In genomic region chr9:108596998-108597764, GRCm38 (mm10) we compare ENCODE assay signal across 8 mouse cellular contexts. TPM values are rescaled to one million over a fixed set of nuclear protein-coding genes. Genes with fewer than 3 reads are reported as not detected.
DNase-seq lines count a peak whose midpoint lies in the region; ATAC-seq and TF ChIP-seq lines count a peak whose summit lies in the region.

P4htm (minus strand) TSS chr9:108597667.

- ATAC-seq in midbrain, postnatal 0 days (ENCODE audit: low FRiP score) = peak; percentile 89

- H3K4me3 ChIP-seq in embryonic facial prominence, embryonic 10.5 days = peak within 1 kb of the TSS; percentile 76
- H3K4me3 ChIP-seq in heart, adult 2 months = peak within 1 kb of the TSS; percentile 81
- H3K4me3 ChIP-seq in kidney, adult 2 months (ENCODE audit: insufficient read depth, low read depth, low read length) = peak within 1 kb of the TSS; percentile 60
- peak within 1 kb of the TSS; percentile 61 for H3K4me3 ChIP-seq in liver, adult 2 months (ENCODE audit: insufficient read depth, low read depth, low read length)
- H3K4me3 ChIP-seq in midbrain, postnatal 0 days (ENCODE audit: low read depth, low read length) = peak within 1 kb of the TSS; percentile 74

- no peaks in the 10 kb centered on the region for H3K9me3 ChIP-seq in embryonic facial prominence, embryonic 10.5 days
- no peaks in the 10 kb centered on the region for H3K9me3 ChIP-seq in midbrain, postnatal 0 days (ENCODE audit: low read length)

- 3% methylated on average over 69 of the region's 69 CpGs for WGBS in embryonic facial prominence, embryonic 10.5 days
- WGBS in heart, adult 2 months = 4% methylated on average over 68 of the region's 69 CpGs
- WGBS in kidney, adult 2 months = 5% methylated on average over 69 of the region's 69 CpGs
- WGBS in liver, adult 2 months = 9% methylated on average over 69 of the region's 69 CpGs
- under 1% methylated on average over 62 of the region's 69 CpGs for WGBS in midbrain, postnatal 0 days

- peak; percentile 50 for TF ChIP-seq CTCF in heart, adult 2 months (IDR thresholded peaks at IDR 0.05)
- TF ChIP-seq CTCF in kidney, adult 2 months (conservative IDR thresholded peaks at IDR 0.05; ENCODE audit: insufficient read depth, insufficient read length, low read depth, low read length) = no peak
- no peak for TF ChIP-seq CTCF in liver, adult 2 months (IDR thresholded peaks at IDR 0.05; ENCODE audit: low read depth, low read length)
- no peak for TF ChIP-seq CTCF in midbrain, postnatal 0 days (IDR thresholded peaks at IDR 0.05)

- H3K27ac ChIP-seq in embryonic facial prominence, embryonic 10.5 days (replicated peaks) = peak within 1 kb of the TSS; percentile 78
- H3K27ac ChIP-seq in heart, adult 2 months = peak within 1 kb of the TSS; percentile 73
- H3K27ac ChIP-seq in kidney, adult 2 months (ENCODE audit: insufficient read depth, low read depth, low read length) = no peak within 1 kb of the TSS
- no peak within 1 kb of the TSS for H3K27ac ChIP-seq in liver, adult 2 months (replicated peaks; ENCODE audit: insufficient read depth, low read depth, low read length)
- peak within 1 kb of the TSS; percentile 85 for H3K27ac ChIP-seq in midbrain, postnatal 0 days (ENCODE audit: low read depth, low read length)

- peaks cover 7% of the 10 kb centered on the region for H3K36me3 ChIP-seq in embryonic facial prominence, embryonic 10.5 days (replicated peaks)
- H3K36me3 ChIP-seq in heart, adult 2 months (ENCODE audit: control insufficient read depth, insufficient read depth, low read length) = no peaks in the 10 kb centered on the region
- no peaks in the 10 kb centered on the region for H3K36me3 ChIP-seq in kidney, adult 2 months (ENCODE audit: control insufficient read depth, insufficient read depth, low read length)
- H3K36me3 ChIP-seq in liver, adult 2 months (ENCODE audit: control insufficient read depth, insufficient read depth, low read length) = no peaks in the 10 kb centered on the region
- H3K36me3 ChIP-seq in midbrain, postnatal 0 days (ENCODE audit: insufficient read depth, low read length) = no peaks in the 10 kb centered on the region; the same call in 1 of the 2 replicates
- H3K36me3 ChIP-seq in splenic B cell, adult 2 months (ENCODE audit: control insufficient read depth, insufficient read depth, low read length, poor library complexity, severe bottlenecking) = no peaks in the 10 kb centered on the region

- peak within 1 kb of the TSS; percentile 83 for H3K9ac ChIP-seq in heart, adult 2 months (ENCODE audit: low read depth, low read length)
- H3K9ac ChIP-seq in liver, adult 2 months (ENCODE audit: low read depth, low read length) = peak within 1 kb of the TSS; percentile 52
- H3K9ac ChIP-seq in midbrain, postnatal 0 days (replicated peaks; ENCODE audit: low read length, poor library complexity, severe bottlenecking) = peak within 1 kb of the TSS; percentile 87

- peaks cover 20% of the 10 kb centered on the region for H3K4me1 ChIP-seq in embryonic facial prominence, embryonic 10.5 days
- peaks cover 3% of the 10 kb centered on the region for H3K4me1 ChIP-seq in heart, adult 2 months (ENCODE audit: control insufficient read depth, insufficient read depth, low read length)
- no peaks in the 10 kb centered on the region for H3K4me1 ChIP-seq in kidney, adult 2 months (ENCODE audit: control insufficient read depth, insufficient read depth, low read length)
- H3K4me1 ChIP-seq in liver, adult 2 months (ENCODE audit: control insufficient read depth, insufficient read depth, low read length) = peaks cover 7% of the 10 kb centered on the region
- H3K4me1 ChIP-seq in midbrain, postnatal 0 days (ENCODE audit: insufficient read depth, low read length) = no peaks in the 10 kb centered on the region

- intact Hi-C loops in heart, adult 2 months (cut with DNase I) = no loop called here

- peaks cover 3% of the 10 kb centered on the region; the same call in 1 of the 2 replicates for H3K27me3 ChIP-seq in embryonic facial prominence, embryonic 10.5 days (replicated peaks; ENCODE audit: low read depth, poor library complexity, severe bottlenecking)
- H3K27me3 ChIP-seq in heart, adult 2 months (ENCODE audit: control insufficient read depth, insufficient read depth, low read length) = no peaks in the 10 kb centered on the region
- no peaks in the 10 kb centered on the region for H3K27me3 ChIP-seq in kidney, adult 2 months (replicated peaks; ENCODE audit: control insufficient read depth, insufficient read depth, low read length)
- 0 out of 2 replicates have a peak, but pooled peaks cover 3% of the 10 kb centered on the region for H3K27me3 ChIP-seq in liver, adult 2 months (ENCODE audit: control insufficient read depth, insufficient read depth, low read length)
- H3K27me3 ChIP-seq in midbrain, postnatal 0 days (ENCODE audit: insufficient read depth, low read length) = no peaks in the 10 kb centered on the region
- no peaks in the 10 kb centered on the region for H3K27me3 ChIP-seq in splenic B cell, adult 2 months (ENCODE audit: control insufficient read depth, insufficient read depth, low read length, poor library complexity, severe bottlenecking)

- no peak for TF ChIP-seq EP300 in heart, adult 2 months (IDR thresholded peaks at IDR 0.05; ENCODE audit: insufficient read depth, low read depth, low read length)

- peak within 1 kb of the TSS; percentile 94 for H3K4me2 ChIP-seq in midbrain, postnatal 0 days (ENCODE audit: low read depth, low read length, poor library complexity, severe bottlenecking)

- H3K79me2 ChIP-seq in heart, adult 2 months (replicated peaks; ENCODE audit: control insufficient read depth, insufficient read depth, low read length) = no peaks in the 10 kb centered on the region
- no peaks in the 10 kb centered on the region for H3K79me2 ChIP-seq in liver, adult 2 months (ENCODE audit: control insufficient read depth, insufficient read depth, low read length)

- DNase-seq in layer of hippocampus, adult 11-12 months (ENCODE audit: low spot score) = peak; percentile 78
- DNase-seq in layer of hippocampus, adult 9-10 months (ENCODE audit: low spot score) = no peak
- peak; percentile 74 for DNase-seq in embryonic facial prominence, embryonic 10.5 days (ENCODE audit: low spot score)
- peak; percentile 83 to 84 for DNase-seq in heart, adult 2 months
- peak; percentile 56 for DNase-seq in kidney, adult 2 months
- DNase-seq in liver, adult 2 months (ENCODE audit: extremely low read depth, low read depth, low spot score) = no peak
- DNase-seq in midbrain, postnatal 0 days (ENCODE audit: low spot score) = peak; percentile 75
- peak; percentile 47 for DNase-seq in splenic B cell, adult 2 months (ENCODE audit: low read depth, low spot score)

- TF ChIP-seq POLR2A in heart, adult 2 months (IDR thresholded peaks at IDR 0.05; ENCODE audit: insufficient read depth, low read depth, low read length) = peak; percentile 57; the same call in 1 of the 2 replicates
- TF ChIP-seq POLR2A in kidney, adult 2 months (IDR thresholded peaks at IDR 0.05; ENCODE audit: low read depth, low read length) = no peak
- no peak for TF ChIP-seq POLR2A in liver, adult 2 months (IDR thresholded peaks at IDR 0.05; ENCODE audit: extremely low read depth, insufficient read depth, low read length)

RNA-seq across cellular contexts. Expression of gene P4htm, which starts in this region (rescaled TPM):
- 7.0 and 7.2 TPM in 2 replicates for polyA plus RNA-seq in embryonic facial prominence, embryonic 10.5 days (2016; fragmentation: Nextera tagmentation; extraction: Ambion mirVana)
- total RNA-seq in heart, adult 2 months (2021) = 10 to 100 TPM; 14.2 to 15.3 TPM
- 21.0 and 25.2 TPM in 2 replicates for polyA plus RNA-seq in heart, adult 2 months (2012; rRNA removed)
- polyA plus RNA-seq in kidney, adult 2 months (2012; rRNA removed) = 5.3 and 5.8 TPM in 2 replicates
- total RNA-seq in liver, adult 2 months (2014; rRNA removed) = 0.09 and 0.13 TPM in 2 replicates
- 0.46 and 0.67 TPM in 2 replicates for polyA plus RNA-seq in liver, adult 2 months (2012; rRNA removed)
- 51.7 and 65.8 TPM in 2 replicates for total RNA-seq in midbrain, postnatal 0 days (2014; rRNA removed)
- polyA plus RNA-seq in midbrain, postnatal 0 days (2015; fragmentation: Nextera tagmentation; extraction: Ambion mirVana) = 48.7 and 53.5 TPM in 2 replicates

Comparison
In these comparisons a context has a peak if more than half of its experiments do, and no peak if none do; other contexts are left out.
1. RNA of gene P4htm (total RNA-seq): 51.7 to 65.8 TPM in midbrain, postnatal 0 days and 14.2 to 15.3 TPM in heart, adult 2 months; 0.09 to 0.13 TPM in liver, adult 2 months; every median in the first group is over 10 times any median in the second.
2. DNase-seq: peak in layer of hippocampus, adult 11-12 months (single experiment), embryonic facial prominence, embryonic 10.5 days (single experiment), heart, adult 2 months (2 of 2), kidney, adult 2 months (single experiment), midbrain, postnatal 0 days (single experiment) and splenic B cell, adult 2 months (single experiment); none in layer of hippocampus, adult 9-10 months (single experiment) and liver, adult 2 months (single experiment).
3. H3K27ac ChIP-seq: peak in embryonic facial prominence, embryonic 10.5 days (single experiment), heart, adult 2 months (single experiment) and midbrain, postnatal 0 days (single experiment); none in kidney, adult 2 months (single experiment) and liver, adult 2 months (single experiment).
4. Peak in every context shown above with its lines, with median percentiles within 50 percentile points of each other: H3K4me3 ChIP-seq and H3K9ac ChIP-seq.